Mouse (Mus musculus) lung, embryonic 16.5 days (tissue): Measurements from ENCODE around the gene Adgrl2. TPM values are rescaled to one million over a fixed set of nuclear protein-coding genes. Genes with fewer than 3 reads are reported as not detected.

ENCODE experiments used
- ATAC-seq: fragments of 200-750 bp; cut with Nextera tagmentation; 2 replicates; pipeline ENCODE4 v1.8.0; 2017; ENCODE audit warnings: low read depth, mild to moderate bottlenecking, moderate library complexity
- H3K27ac ChIP-seq: fragments of 300-500 bp; sonication (generic); 2 replicates; pipeline ENCODE4 v1.5.1; 2014; ENCODE audit warnings: mild to moderate bottlenecking, control low read depth, low read length
- H3K27me3 ChIP-seq: fragments of 300-500 bp; sonication (generic); 2 replicates; pipeline ENCODE4 v1.6.1; 2014; ENCODE audit warnings: low read depth, low read length, mixed read lengths; ENCODE audit not compliant: control insufficient read depth, insufficient read depth
- H3K36me3 ChIP-seq: fragments of 300-500 bp; sonication (generic); 2 replicates; pipeline ENCODE4 v1.6.1; 2014; ENCODE audit warnings: low read length; ENCODE audit not compliant: control insufficient read depth, insufficient read depth
- H3K4me1 ChIP-seq: fragments of 300-500 bp; sonication (generic); replicated peaks from 2 replicates; pipeline ENCODE4 v1.6.1; 2014; ENCODE audit warnings: low read length, mixed read lengths; ENCODE audit not compliant: control insufficient read depth, insufficient read depth
- H3K4me2 ChIP-seq: fragments of 300-500 bp; sonication (generic); 2 replicates; pipeline ENCODE4 v1.6.1; 2014; ENCODE audit warnings: low read depth, low read length, control low read depth
- H3K4me3 ChIP-seq: fragments of 300-500 bp; sonication (generic); 2 replicates; pipeline ENCODE4 v1.5.1; 2014; ENCODE audit warnings: mild to moderate bottlenecking, low read length, control low read depth
- H3K9ac ChIP-seq: fragments of 300-500 bp; sonication (generic); 2 replicates; pipeline ENCODE4 v1.6.1; 2014; ENCODE audit warnings: low read length, control low read depth
- H3K9me3 ChIP-seq: fragments of 300-500 bp; sonication (generic); 2 replicates; pipeline ENCODE4 v1.6.1; 2016; ENCODE audit warnings: low read length; ENCODE audit not compliant: control insufficient read depth
- WGBS: fragments of 180-500 bp; shearing (Covaris S2); extraction: QIAGEN DNeasy Blood & Tissue Kit; methylation state at CpG from one replicate; pipeline ENCODE4 v1.1.7; 2014; 5-methylcytosine and 5-hydroxymethylcytosine counted together
- polyA plus RNA-seq: library from polyadenylated mRNA; unstranded; fragments of >200 nt; fragmentation: Nextera tagmentation; extraction: Ambion mirVana; gene quantifications from 2 replicates; pipeline ENCODE4 v1.2.1, GENCODE M21; 2015

Gene Adgrl2
- polyA plus RNA-seq, 1 experiment from 2014 or later, result 51.1 TPM

- no peaks in the 10 kb centered on the region for H3K27me3 ChIP-seq
- no peaks in the 10 kb centered on the region for H3K9me3 ChIP-seq
- H3K4me1 ChIP-seq, result peaks cover 44% of the 10 kb centered on the region
- WGBS, result 59% methylated on average over 8 of the region's 8 CpGs
- no peak overlapping the region for H3K9ac ChIP-seq
- no peak overlapping the region for H3K27ac ChIP-seq
- no peak overlapping the region for H3K4me2 ChIP-seq
- no peak overlapping the region for H3K4me3 ChIP-seq
- no peak for ATAC-seq
- no peaks in the 10 kb centered on the region for H3K36me3 ChIP-seq
Observed at GRCm38 (mm10) chr3:148981776-148982175, 8.6 kb downstream of the Adgrl2 start.

GRCm38 (mm10) chr3:148978541-148978940, 11.8 kb downstream of the Adgrl2 start:
- H3K27ac ChIP-seq, result no peak overlapping the region
- no peaks in the 10 kb centered on the region for H3K36me3 ChIP-seq
- ATAC-seq, result no peak
- peaks cover 31% of the 10 kb centered on the region for H3K4me1 ChIP-seq
- H3K9ac ChIP-seq, result no peak overlapping the region
- WGBS, result 41% methylated on average over 8 of the region's 8 CpGs
- H3K27me3 ChIP-seq, result no peaks in the 10 kb centered on the region
- H3K4me2 ChIP-seq, result no peak overlapping the region
- H3K9me3 ChIP-seq, result no peaks in the 10 kb centered on the region
- H3K4me3 ChIP-seq, result no peak overlapping the region

GRCm38 (mm10) chr3:148977838-148978237, 12.5 kb downstream of the Adgrl2 start:
- Histone ChIP-seq H3K4me2 (peak overlapping the region; percentile 27), H3K4me3 (no peak overlapping the region), H3K9ac (no peak overlapping the region)

GRCm38 (mm10) chr3:148977124-148977529, 13.2 kb downstream of the Adgrl2 start:
- no peak overlapping the region for H3K9ac ChIP-seq
- 0 out of 2 replicates have a peak overlapping the region, but pooled peaks have one; percentile 4 for H3K4me3 ChIP-seq
- no peak overlapping the region for H3K27ac ChIP-seq
- no peaks in the 10 kb centered on the region for H3K36me3 ChIP-seq
- H3K9me3 ChIP-seq, result no peaks in the 10 kb centered on the region
- peak overlapping the region; percentile 27 for H3K4me2 ChIP-seq
- WGBS, result 22% methylated on average over 16 of the region's 16 CpGs
- ATAC-seq, result peak; percentile 61
- peaks cover 31% of the 10 kb centered on the region for H3K4me1 ChIP-seq
- no peaks in the 10 kb centered on the region for H3K27me3 ChIP-seq

More at GRCm38 (mm10) chr3:148977838-148978237, 12.5 kb downstream of the Adgrl2 start:
- Histone ChIP-seq H3K36me3 (no peaks in the 10 kb centered on the region), H3K4me1 (peaks cover 31% of the 10 kb centered on the region), H3K27ac (no peak overlapping the region), H3K9me3 (no peaks in the 10 kb centered on the region), H3K27me3 (no peaks in the 10 kb centered on the region)
- 71% methylated on average over 6 of the region's 6 CpGs for WGBS
- ATAC-seq, result no peak

GRCm38 (mm10) chr3:148971893-148972596, 18.3 kb downstream of the Adgrl2 start:
- no peak overlapping the region for H3K4me3 ChIP-seq
- H3K9me3 ChIP-seq, result no peaks in the 10 kb centered on the region
- 56% methylated on average over 11 of the region's 11 CpGs for WGBS
- H3K36me3 ChIP-seq, result no peaks in the 10 kb centered on the region
- no peaks in the 10 kb centered on the region for H3K27me3 ChIP-seq
- H3K4me2 ChIP-seq, result no peak overlapping the region
- H3K4me1 ChIP-seq, result peaks cover 15% of the 10 kb centered on the region
- no peak overlapping the region for H3K9ac ChIP-seq
- no peak overlapping the region for H3K27ac ChIP-seq
- ATAC-seq, result no peak

- Histone ChIP-seq H3K27me3 (no peaks in the 10 kb centered on the region), H3K9ac (no peak overlapping the region), H3K4me3 (no peak overlapping the region), H3K4me1 (peaks cover 23% of the 10 kb centered on the region), H3K4me2 (no peak overlapping the region), H3K36me3 (no peaks in the 10 kb centered on the region), H3K9me3 (no peaks in the 10 kb centered on the region), H3K27ac (no peak overlapping the region)
- ATAC-seq, result no peak
- WGBS, result 61% methylated on average over 13 of the region's 13 CpGs
Observed at GRCm38 (mm10) chr3:148964991-148965605, 25.3 kb downstream of the Adgrl2 start.

GRCm38 (mm10) chr3:148963381-148964044, 26.8 kb downstream of the Adgrl2 start:
- 76% methylated on average over 5 of the region's 5 CpGs for WGBS
- H3K4me1 ChIP-seq, result peaks cover 39% of the 10 kb centered on the region

GRCm38 (mm10) chr3:148961611-148962010, 28.7 kb downstream of the Adgrl2 start:
- no peaks in the 10 kb centered on the region for H3K36me3 ChIP-seq
- no peak overlapping the region for H3K4me3 ChIP-seq
- 43% methylated on average over 5 of the region's 5 CpGs for WGBS
- H3K9ac ChIP-seq, result no peak overlapping the region
- H3K4me2 ChIP-seq, result no peak overlapping the region
- no peaks in the 10 kb centered on the region for H3K9me3 ChIP-seq
- H3K27ac ChIP-seq, result no peak overlapping the region
- no peak for ATAC-seq
- H3K4me1 ChIP-seq, result peaks cover 54% of the 10 kb centered on the region
- no peaks in the 10 kb centered on the region for H3K27me3 ChIP-seq

More at GRCm38 (mm10) chr3:148963381-148964044, 26.8 kb downstream of the Adgrl2 start:
- Histone ChIP-seq H3K27me3 (no peaks in the 10 kb centered on the region), H3K9ac (no peak overlapping the region), H3K27ac (no peak overlapping the region), H3K9me3 (no peaks in the 10 kb centered on the region), H3K36me3 (no peaks in the 10 kb centered on the region), H3K4me3 (no peak overlapping the region), H3K4me2 (no peak overlapping the region)
- ATAC-seq, result no peak

GRCm38 (mm10) chr3:148960751-148961289, 29.5 kb downstream of the Adgrl2 start:
- Histone ChIP-seq H3K4me3 (no peak overlapping the region), H3K36me3 (no peaks in the 10 kb centered on the region), H3K4me2 (no peak overlapping the region), H3K9me3 (no peaks in the 10 kb centered on the region), H3K4me1 (peaks cover 57% of the 10 kb centered on the region), H3K27me3 (no peaks in the 10 kb centered on the region), H3K27ac (0 out of 2 replicates have a peak overlapping the region, but pooled peaks have one; percentile 5), H3K9ac (no peak overlapping the region)
- 20% methylated on average over 9 of the region's 9 CpGs for WGBS
- ATAC-seq, result peak; percentile 55
